Mouse (Mus musculus): ENCODE results near the gene Wdr24. TPM values are rescaled to one million over a fixed set of nuclear protein-coding genes. Genes with fewer than 3 reads are reported as not detected.
A peak's percentile ranks its signal among the peaks of the same experiment; 100 is the strongest.

Wdr24 gene
- polyA plus RNA-seq, 1 experiment from 2014 or later = 27.7 TPM

DNA sequence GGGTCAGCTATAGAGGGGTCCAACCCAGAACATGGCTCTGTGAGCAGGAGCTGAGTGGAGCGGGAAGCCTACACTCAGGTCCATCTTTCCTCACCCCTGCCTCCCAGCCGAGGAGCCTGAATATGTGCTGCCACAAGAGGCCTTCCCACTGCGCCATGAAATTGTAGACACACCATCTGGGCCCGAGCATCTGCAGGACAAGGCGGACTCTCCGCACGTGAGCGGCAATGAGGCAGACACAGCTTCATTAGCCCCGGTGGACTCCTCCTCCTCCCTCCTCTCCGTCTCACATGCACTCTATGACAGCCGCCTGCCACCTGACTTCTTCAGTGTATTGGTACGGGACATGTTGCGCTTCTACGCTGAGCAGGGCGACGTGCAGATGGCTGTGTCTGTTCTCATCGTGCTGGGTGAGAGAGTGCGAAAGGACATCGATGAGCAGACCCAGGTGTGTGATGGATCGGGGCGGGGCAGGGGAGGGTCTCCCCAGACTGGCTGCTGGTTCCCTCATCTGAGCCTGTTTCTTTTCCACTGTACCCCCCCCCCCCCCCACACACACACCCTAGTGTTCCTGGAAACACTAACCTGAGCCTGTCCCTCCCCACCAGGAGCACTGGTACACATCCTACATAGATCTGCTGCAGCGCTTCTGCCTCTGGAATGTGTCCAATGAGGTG lies 4.3 kb downstream of the Wdr24 start:
- peak overlapping the region; percentile 31 for H3K9ac ChIP-seq
- no peak overlapping the region for H3K27ac ChIP-seq
- no peak for ATAC-seq (ENCODE audit: low FRiP score, low read depth)
- H3K27me3 ChIP-seq = 0 out of 2 replicates have a peak, but pooled peaks cover under 1% of the 10 kb centered on the region
- 0 out of 2 replicates have a peak overlapping the region, but pooled peaks have one; percentile 88 for H3K4me3 ChIP-seq
- peaks cover 67% of the 10 kb centered on the region for H3K4me1 ChIP-seq
- no peaks in the 10 kb centered on the region for H3K9me3 ChIP-seq
- H3K36me3 ChIP-seq = peaks cover 45% of the 10 kb centered on the region
- peak overlapping the region; percentile 84; the same call in 1 of the 2 replicates for H3K4me2 ChIP-seq (replicated peaks)
- 89% methylated on average over 22 of the region's 22 CpGs for WGBS

DNA sequence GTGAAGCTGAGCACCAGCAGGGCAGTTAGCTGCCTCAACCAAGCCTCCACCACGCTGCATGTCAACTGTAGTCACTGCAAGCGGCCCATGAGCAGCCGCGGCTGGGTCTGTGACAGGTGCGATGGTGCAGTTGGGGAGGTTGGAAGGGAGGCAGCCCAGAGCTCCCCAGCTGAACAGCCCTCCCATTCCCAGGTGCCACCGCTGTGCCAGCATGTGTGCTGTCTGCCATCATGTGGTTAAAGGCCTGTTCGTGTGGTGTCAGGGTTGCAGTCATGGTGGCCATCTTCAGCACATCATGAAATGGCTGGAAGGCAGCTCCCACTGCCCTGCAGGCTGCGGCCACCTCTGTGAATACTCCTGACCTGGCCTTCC lies 4.8 kb downstream of the Wdr24 start:
- peaks cover 45% of the 10 kb centered on the region for H3K36me3 ChIP-seq
- peak overlapping the region; percentile 88 for H3K4me3 ChIP-seq
- no peaks in the 10 kb centered on the region for H3K27me3 ChIP-seq
- H3K27ac ChIP-seq = peak overlapping the region; percentile 88; the same call in 1 of the 2 replicates
- H3K4me2 ChIP-seq (replicated peaks) = peak overlapping the region; percentile 84
- no peak for ATAC-seq (ENCODE audit: low FRiP score, low read depth)
- WGBS = 82% methylated on average over 8 of the region's 8 CpGs
- peak overlapping the region; percentile 81 for H3K9ac ChIP-seq
- H3K9me3 ChIP-seq = no peaks in the 10 kb centered on the region
- H3K4me1 ChIP-seq = peaks cover 64% of the 10 kb centered on the region

DNA sequence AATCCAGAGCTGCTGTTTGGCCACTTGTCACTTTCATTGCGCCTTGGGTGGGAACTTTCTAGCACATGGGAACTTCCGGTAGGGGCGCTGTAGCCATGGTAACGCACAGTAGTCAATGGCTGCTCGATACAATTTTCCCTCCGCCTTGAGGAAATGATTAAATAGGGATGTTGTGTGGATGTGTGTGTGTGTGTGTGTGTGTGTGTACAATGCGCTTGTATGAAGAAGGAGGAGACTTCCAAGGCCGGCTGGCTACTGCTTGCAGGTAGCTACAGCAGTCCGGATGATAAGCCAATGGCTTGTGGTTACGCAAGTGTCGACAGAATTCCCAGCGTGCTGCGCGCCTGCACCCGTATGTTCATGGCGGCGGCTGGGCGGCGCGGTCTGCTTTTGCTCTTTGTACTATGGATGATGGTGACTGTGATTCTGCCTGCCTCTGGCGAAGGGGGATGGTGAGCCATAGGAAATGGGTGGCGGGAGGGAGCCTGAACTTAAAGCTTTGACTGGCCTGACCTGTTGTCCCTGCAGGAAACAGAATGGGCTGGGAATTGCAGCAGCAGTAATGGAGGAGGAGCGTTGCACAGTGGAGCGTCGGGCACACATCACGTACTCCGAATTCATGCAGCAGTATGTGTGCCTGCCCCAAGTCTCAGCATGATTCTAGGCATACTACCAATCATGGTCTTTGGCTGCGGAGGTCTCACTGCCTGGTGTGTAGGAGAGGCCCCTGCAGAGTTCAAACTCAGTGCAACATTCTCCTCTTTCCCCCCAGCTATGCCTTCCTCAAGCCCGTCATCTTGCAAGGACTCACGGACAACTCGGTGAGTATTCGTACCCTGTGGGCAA lies 5.5 kb downstream of the Wdr24 start, which contains the start of gene Jmjd8:
TSS of gene Jmjd8 (plus strand) at position 156 of the 846 bp plus-strand sequence.
- peak within 1 kb of the TSS; percentile 81 for H3K9ac ChIP-seq
- peak; percentile 41 for ATAC-seq (ENCODE audit: low FRiP score, low read depth)
- H3K9me3 ChIP-seq = no peaks in the 10 kb centered on the region
- H3K4me2 ChIP-seq (replicated peaks) = peak within 1 kb of the TSS; percentile 84
- no peaks in the 10 kb centered on the region for H3K27me3 ChIP-seq
- WGBS = under 1% methylated on average over 32 of the region's 32 CpGs
- peaks cover 67% of the 10 kb centered on the region for H3K4me1 ChIP-seq
- peaks cover 45% of the 10 kb centered on the region for H3K36me3 ChIP-seq
- peak within 1 kb of the TSS; percentile 88 for H3K27ac ChIP-seq
- H3K4me3 ChIP-seq = peak within 1 kb of the TSS; percentile 88

DNA sequence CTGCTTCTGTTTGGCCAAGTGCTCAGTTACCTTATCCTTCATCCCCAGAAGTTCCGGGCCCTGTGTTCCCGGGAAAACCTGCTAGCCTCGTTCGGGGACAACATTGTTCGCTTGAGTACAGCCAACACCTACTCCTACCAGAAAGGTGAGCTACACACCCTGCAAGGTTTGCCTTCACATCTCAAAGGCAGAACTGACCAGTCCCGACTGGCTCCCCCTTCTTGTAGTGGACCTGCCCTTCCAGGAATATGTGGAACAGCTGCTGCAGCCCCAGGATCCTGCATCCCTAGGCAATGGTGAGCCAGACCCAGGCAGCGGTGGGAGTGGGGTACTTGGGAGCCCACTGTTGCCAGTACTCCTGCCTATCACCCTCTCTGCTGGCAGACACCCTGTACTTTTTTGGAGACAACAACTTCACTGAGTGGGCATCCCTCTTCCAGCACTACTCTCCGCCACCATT lies 6.2 kb downstream of the Wdr24 start:
- ATAC-seq (ENCODE audit: low FRiP score, low read depth) = no peak
- WGBS = 37% methylated on average over 8 of the region's 8 CpGs
- no peaks in the 10 kb centered on the region for H3K27me3 ChIP-seq
- peaks cover 67% of the 10 kb centered on the region for H3K4me1 ChIP-seq
- peak overlapping the region; percentile 81 for H3K9ac ChIP-seq
- peaks cover 46% of the 10 kb centered on the region for H3K36me3 ChIP-seq
- peak overlapping the region; percentile 88 for H3K27ac ChIP-seq
- no peaks in the 10 kb centered on the region for H3K9me3 ChIP-seq
- H3K4me2 ChIP-seq (replicated peaks) = peak overlapping the region; percentile 84
- H3K4me3 ChIP-seq = peak overlapping the region; percentile 88

DNA sequence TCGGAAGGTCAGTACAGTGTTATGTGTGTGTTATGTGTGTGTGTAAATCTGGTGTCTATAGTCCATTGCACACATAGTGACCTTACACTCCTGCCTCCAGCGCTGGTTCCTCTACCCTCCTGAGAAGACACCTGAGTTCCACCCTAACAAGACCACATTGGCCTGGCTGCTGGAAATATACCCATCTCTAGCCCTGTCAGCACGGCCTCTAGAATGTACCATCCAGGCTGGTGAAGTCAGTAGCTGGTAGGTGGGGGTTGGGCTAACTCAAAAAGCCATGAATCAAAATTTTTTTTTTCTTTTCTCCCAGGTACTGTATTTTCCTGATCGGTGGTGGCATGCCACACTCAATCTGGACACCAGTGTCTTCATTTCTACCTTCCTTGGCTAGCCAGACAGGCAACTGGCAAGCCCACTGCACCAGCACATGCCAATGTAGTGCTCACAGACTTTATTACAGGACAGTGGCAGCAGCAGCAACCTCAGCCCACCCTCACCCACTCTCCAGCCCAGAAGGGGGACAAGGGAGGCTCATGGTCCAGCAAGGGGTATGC lies 6.8 kb downstream of the Wdr24 start:
- no peak for ATAC-seq (ENCODE audit: low FRiP score, low read depth)
- H3K9ac ChIP-seq = peak overlapping the region; percentile 81; the same call in 1 of the 2 replicates
- peaks cover 67% of the 10 kb centered on the region for H3K4me1 ChIP-seq
- H3K4me2 ChIP-seq (replicated peaks) = peak overlapping the region; percentile 98
- no peak overlapping the region for H3K27ac ChIP-seq
- WGBS = 85% methylated on average over 4 of the region's 4 CpGs
- peaks cover 53% of the 10 kb centered on the region for H3K36me3 ChIP-seq
- no peaks in the 10 kb centered on the region for H3K9me3 ChIP-seq
- H3K4me3 ChIP-seq = peak overlapping the region; percentile 88
- H3K27me3 ChIP-seq = no peaks in the 10 kb centered on the region

DNA sequence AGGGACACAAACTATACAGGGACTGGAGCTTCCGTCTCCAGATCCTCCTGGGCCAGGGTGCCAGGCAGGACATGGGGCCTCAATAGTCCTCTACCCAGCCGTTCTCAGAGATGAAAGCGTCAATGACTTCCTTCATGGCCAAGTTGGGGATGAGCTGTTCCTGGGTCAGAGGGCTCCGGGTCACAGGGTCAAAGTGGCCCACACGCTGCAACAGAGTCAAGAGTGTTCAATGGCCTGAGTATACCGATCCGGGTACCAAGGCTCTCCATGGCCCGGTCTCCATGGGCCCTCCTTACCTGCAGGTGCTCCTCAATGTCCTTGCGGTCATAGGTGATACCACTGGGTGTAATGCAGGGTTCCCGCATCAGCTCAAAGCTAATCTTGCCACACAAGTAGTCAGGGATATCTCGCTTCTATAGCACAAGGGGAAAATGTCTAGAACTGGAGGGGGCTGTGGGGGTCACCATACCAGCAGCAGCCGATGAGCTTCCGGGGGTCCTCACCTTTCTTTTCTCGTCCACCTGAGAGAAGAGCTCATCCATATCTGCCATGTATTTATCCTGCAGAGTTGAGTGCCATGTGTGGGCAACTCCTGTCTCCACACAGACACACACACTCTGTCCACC lies 7.5 kb downstream of the Wdr24 start:
- Histone ChIP-seq H3K4me1 (peaks cover 68% of the 10 kb centered on the region), H3K27me3 (no peaks in the 10 kb centered on the region), H3K9me3 (no peaks in the 10 kb centered on the region), H3K36me3 (peaks cover 52% of the 10 kb centered on the region), H3K27ac (no peak overlapping the region), H3K4me3 (peak overlapping the region; percentile 88), H3K9ac (0 out of 2 replicates have a peak overlapping the region, but pooled peaks have one; percentile 91), H3K4me2 (replicated peaks) (peak overlapping the region; percentile 98)
- WGBS = 90% methylated on average over 14 of the region's 14 CpGs
- ATAC-seq (ENCODE audit: low FRiP score, low read depth) = no peak

DNA sequence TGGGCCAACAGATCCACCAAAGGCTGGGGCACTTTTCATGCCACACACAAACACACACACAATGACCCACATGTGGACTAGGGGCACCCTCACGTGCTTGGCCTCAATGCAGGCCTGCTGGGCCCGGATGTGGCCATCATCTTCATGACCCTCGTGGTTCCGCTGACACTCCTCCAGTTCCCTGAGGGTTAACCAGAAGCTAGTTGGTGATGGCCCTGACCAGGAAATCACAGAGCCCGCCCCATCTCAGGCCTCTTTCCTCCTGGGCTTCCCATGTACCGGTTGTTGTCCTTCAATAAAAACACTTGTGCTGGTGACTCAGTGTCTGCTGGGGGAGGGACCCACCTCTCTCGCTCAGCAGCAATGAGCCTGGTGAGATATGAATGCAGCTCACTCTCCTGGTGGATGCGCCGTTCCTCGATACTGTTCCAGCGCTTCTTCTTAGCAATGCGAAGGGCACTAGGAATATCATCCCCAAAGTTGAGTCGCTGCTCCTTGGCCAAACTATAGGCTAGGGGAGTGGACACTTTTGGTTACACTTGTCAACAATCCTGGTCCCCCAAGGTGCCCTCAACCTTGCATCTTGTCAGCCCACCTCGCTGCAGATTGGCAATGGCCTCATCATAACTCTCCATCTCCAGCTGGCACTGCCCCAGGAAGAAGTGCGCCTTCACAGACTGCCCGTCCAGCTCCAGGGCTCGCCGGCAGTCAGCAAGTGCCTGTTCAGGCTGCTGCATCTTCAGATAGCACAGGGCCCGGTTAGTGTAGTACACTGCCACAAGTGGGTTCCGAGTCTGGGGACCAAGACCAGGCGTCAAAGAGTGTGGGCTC lies 8.2 kb downstream of the Wdr24 start:
- H3K4me2 ChIP-seq (replicated peaks) = peak overlapping the region; percentile 98
- peaks cover 45% of the 10 kb centered on the region for H3K36me3 ChIP-seq
- peak overlapping the region; percentile 91 for H3K9ac ChIP-seq
- no peaks in the 10 kb centered on the region for H3K9me3 ChIP-seq
- H3K4me1 ChIP-seq = peaks cover 76% of the 10 kb centered on the region
- H3K27ac ChIP-seq = peak overlapping the region; percentile 86; the same call in 1 of the 2 replicates
- no peaks in the 10 kb centered on the region for H3K27me3 ChIP-seq
- peak overlapping the region; percentile 88 for H3K4me3 ChIP-seq
- ATAC-seq (ENCODE audit: low FRiP score, low read depth) = no peak
- WGBS = 61% methylated on average over 21 of the region's 21 CpGs

DNA sequence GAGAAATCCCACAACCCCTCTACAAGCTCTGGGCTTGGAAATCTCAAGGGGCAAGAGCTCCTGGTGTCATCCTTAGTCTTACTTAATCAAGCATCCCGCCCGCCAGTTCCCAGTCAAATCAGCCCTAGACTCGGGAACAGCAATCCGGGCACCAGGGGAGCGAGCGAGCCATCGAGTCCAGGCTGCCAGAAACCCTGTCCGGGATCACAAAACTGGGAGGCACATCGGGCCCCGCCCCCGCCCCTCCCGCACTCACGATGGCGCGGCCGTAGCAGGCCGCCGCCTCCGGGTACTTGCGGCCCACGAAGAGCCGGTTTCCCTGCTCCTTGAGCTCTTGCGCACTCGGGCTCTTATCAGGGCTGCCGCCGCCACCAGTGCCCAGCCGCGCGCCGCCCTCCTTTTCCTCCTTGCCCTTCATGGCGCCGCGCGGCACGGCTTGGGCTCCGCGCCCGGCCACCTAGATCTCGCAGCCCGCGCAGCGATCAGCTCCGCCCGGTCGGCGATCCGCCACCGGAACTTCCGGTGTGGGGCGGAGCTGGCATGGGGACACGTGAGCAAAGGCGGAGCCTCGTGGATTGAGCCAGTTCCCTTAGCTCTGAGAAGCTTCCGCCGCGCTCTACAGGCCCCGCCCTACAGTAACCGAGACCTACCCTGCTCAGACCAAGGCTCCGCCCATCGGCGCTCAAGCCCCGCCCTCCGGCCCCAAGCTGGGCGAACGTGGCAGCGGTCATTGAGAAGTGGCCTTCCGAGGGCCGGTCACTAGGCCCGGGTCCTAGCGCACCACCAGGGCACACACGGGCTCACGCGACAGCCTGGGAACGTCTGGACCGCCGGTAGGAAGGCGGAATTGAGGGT lies 9.2 kb downstream of the Wdr24 start:
- Histone ChIP-seq H3K9ac (peak overlapping the region; percentile 91), H3K4me2 (replicated peaks) (peak overlapping the region; percentile 98), H3K27me3 (no peaks in the 10 kb centered on the region), H3K4me1 (peaks cover 79% of the 10 kb centered on the region), H3K4me3 (peak overlapping the region; percentile 88), H3K36me3 (peaks cover 38% of the 10 kb centered on the region), H3K9me3 (no peaks in the 10 kb centered on the region), H3K27ac (peak overlapping the region; percentile 92)
- under 1% methylated on average over 77 of the region's 77 CpGs for WGBS
- peak; percentile 90 for ATAC-seq (ENCODE audit: low FRiP score, low read depth)

DNA sequence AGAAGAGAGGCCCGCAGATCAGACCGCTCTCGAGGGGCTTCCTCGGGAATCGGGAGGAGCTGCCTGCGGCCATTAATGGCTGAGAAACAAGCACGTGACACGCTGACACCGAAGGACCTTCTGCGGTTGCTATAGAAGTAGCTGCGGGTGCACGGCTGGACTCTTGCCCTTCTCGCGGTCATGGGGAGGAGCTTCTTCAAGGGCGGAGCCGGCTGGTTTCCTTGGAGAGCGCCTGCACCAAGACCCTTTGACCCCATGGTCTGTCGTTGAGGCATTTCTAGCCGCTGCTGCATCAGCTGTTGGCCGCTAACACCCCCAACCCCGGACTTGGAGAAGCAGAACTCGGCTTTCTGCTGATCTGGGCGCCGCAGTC lies 9.8 kb downstream of the Wdr24 start, which contains the start of gene Stub1:
TSS of gene Stub1 (minus strand) at position 114 of the 373 bp plus-strand sequence.
- peak within 1 kb of the TSS; percentile 98 for H3K4me2 ChIP-seq (replicated peaks)
- peak within 1 kb of the TSS; percentile 88 for H3K4me3 ChIP-seq
- peaks cover 78% of the 10 kb centered on the region for H3K4me1 ChIP-seq
- 0% methylated on average over 24 of the region's 24 CpGs for WGBS
- H3K27ac ChIP-seq = peak within 1 kb of the TSS; percentile 92
- ATAC-seq (ENCODE audit: low FRiP score, low read depth) = peak; percentile 60
- no peaks in the 10 kb centered on the region for H3K27me3 ChIP-seq
- H3K9ac ChIP-seq = peak within 1 kb of the TSS; percentile 91
- H3K9me3 ChIP-seq = no peaks in the 10 kb centered on the region
- H3K36me3 ChIP-seq = peaks cover 42% of the 10 kb centered on the region

DNA sequence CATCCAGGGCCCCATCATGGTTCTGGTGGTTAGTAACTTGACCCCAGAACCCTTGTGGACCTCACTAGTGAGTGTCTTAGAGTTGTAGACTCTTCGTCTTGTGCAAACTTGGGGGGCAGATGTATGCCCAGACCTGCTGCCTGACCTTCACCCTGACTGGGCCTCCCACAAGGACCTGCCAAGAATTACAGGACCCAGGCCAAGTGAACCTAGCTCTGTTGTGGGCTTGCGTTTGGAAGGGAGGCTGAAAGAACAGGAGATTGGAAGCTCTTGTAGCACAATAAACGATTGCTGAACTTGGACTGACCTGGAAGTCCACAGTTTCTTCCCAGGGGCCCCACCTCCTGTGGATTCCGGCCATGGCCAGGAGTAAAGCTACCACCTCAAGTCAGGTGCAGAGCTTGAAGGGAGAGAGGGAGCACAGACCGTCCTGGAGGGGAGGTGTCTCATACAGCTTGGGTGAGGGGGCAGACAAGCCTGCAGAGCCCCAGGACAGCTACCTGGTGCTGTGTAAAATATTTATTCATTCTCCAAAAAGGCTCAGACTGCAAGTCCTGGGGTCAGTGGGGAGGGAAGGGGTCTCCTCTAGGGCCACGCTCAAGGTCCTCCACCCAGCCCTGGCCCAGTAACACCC lies 10.7 kb downstream of the Wdr24 start:
- peak overlapping the region; percentile 92 for H3K27ac ChIP-seq
- peaks cover 47% of the 10 kb centered on the region for H3K36me3 ChIP-seq
- H3K9ac ChIP-seq = peak overlapping the region; percentile 75
- H3K9me3 ChIP-seq = no peaks in the 10 kb centered on the region
- H3K4me3 ChIP-seq = peak overlapping the region; percentile 88
- WGBS = 41% methylated on average over 6 of the region's 6 CpGs
- peaks cover 74% of the 10 kb centered on the region for H3K4me1 ChIP-seq
- H3K4me2 ChIP-seq (replicated peaks) = peak overlapping the region; percentile 98
- H3K27me3 ChIP-seq = no peaks in the 10 kb centered on the region
- no peak for ATAC-seq (ENCODE audit: low FRiP score, low read depth)

Measured in limb, embryonic 13.5 days (tissue).